ENCODE assay signal across 8 mouse cellular contexts in genomic region chr5:21055820-21056531, GRCm38 (mm10). TPM values are rescaled to one million over a fixed set of nuclear protein-coding genes. Genes with fewer than 3 reads are reported as not detected.
DNase-seq lines count a peak whose midpoint lies in the region; ATAC-seq and TF ChIP-seq lines count a peak whose summit lies in the region.

Gene Ptpn12 (minus strand): TSS chr5:21055911.

- TF ChIP-seq CTCF in MEL (IDR thresholded peaks at IDR 0.05 in 2 of 3, conservative IDR thresholded peaks at IDR 0.05 in 1 of 3; ENCODE audit: control insufficient read depth in 1 of 3, insufficient read depth in 1 of 3, low read depth in 2 of 3, low read length in 3 of 3, poor library complexity in 1 of 3, severe bottlenecking in 1 of 3), result no peak; a peak in 1 of 6 replicates
- peak; percentile 20; the same call in 1 of the 2 replicates for TF ChIP-seq CTCF in cerebellum, adult 2 months (IDR thresholded peaks at IDR 0.05; ENCODE audit: borderline replicate concordance, insufficient read depth, low read depth, low read length)

- peaks cover 0 to 29% of the 10 kb centered on the region in 2 experiments; a peak in 2 of 4 replicates for H3K36me3 ChIP-seq in MEL (ENCODE audit: control insufficient read depth in 1 of 2, insufficient read depth in 2 of 2, low read length in 2 of 2)
- H3K36me3 ChIP-seq in lung, embryonic 16.5 days (ENCODE audit: control insufficient read depth, insufficient read depth, low read length), result no peaks in the 10 kb centered on the region

- H3K9me3 ChIP-seq in MEL (replicated peaks; ENCODE audit: insufficient read depth, low read length), result no peaks in the 10 kb centered on the region
- H3K9me3 ChIP-seq in lung, embryonic 16.5 days (ENCODE audit: control insufficient read depth, low read length), result no peaks in the 10 kb centered on the region

- H3K4me2 ChIP-seq in lung, embryonic 16.5 days (ENCODE audit: low read depth, low read length), result peak within 1 kb of the TSS; percentile 72

- peak; percentile 98 for DNase-seq in MEL (ENCODE audit: low read depth, low spot score)
- DNase-seq in cerebellum, adult 2 months, result peak; percentile 95 to 97
- peak; percentile 94 for DNase-seq in forelimb bud, embryonic 11.5 days (ENCODE audit: low read depth, low spot score)
- DNase-seq in layer of hippocampus, adult 9-10 months (ENCODE audit: low spot score), result peak; percentile 87
- peak; percentile 90 for DNase-seq in ovary, postnatal 10 days (ENCODE audit: low spot score)
- DNase-seq in thymus, postnatal 10 days (ENCODE audit: low spot score in 2 of 2), result peak; percentile 91 to 95

- peaks cover 19 to 27% of the 10 kb centered on the region in 2 experiments for H3K4me1 ChIP-seq in MEL (ENCODE audit: control insufficient read depth in 1 of 2, insufficient read depth in 2 of 2, low read length in 2 of 2)
- peaks cover 3% of the 10 kb centered on the region; the same call in 1 of the 2 replicates for H3K4me1 ChIP-seq in cerebellum, adult 2 months (ENCODE audit: control insufficient read depth, insufficient read depth, low read length)
- H3K4me1 ChIP-seq in lung, embryonic 16.5 days (replicated peaks; ENCODE audit: control insufficient read depth, insufficient read depth, low read length), result peaks cover 6% of the 10 kb centered on the region

- TF ChIP-seq EP300 in MEL (IDR thresholded peaks at IDR 0.05; ENCODE audit: low read depth in 1 of 2, low read length in 2 of 2), result peak in 1 of 2 experiments; percentile 39; a peak in 1 of 4 replicates

- H3K4me3 ChIP-seq in MEL (ENCODE audit: control insufficient read depth in 1 of 2, insufficient read depth in 1 of 2, low read depth in 2 of 2, low read length in 2 of 2), result peak within 1 kb of the TSS; percentile 90 to 97
- H3K4me3 ChIP-seq in cerebellum, adult 2 months (replicated peaks; ENCODE audit: insufficient read depth, low read depth, low read length), result peak within 1 kb of the TSS; percentile 83
- H3K4me3 ChIP-seq in lung, embryonic 16.5 days (ENCODE audit: low read length), result peak within 1 kb of the TSS; percentile 94

- H3K27me3 ChIP-seq in MEL (ENCODE audit: control insufficient read depth in 1 of 2, insufficient read depth in 2 of 2, low read length in 2 of 2), result no peaks in the 10 kb centered on the region
- H3K27me3 ChIP-seq in cerebellum, adult 2 months (ENCODE audit: control insufficient read depth, insufficient read depth, low read length), result no peaks in the 10 kb centered on the region
- H3K27me3 ChIP-seq in lung, embryonic 16.5 days (ENCODE audit: control insufficient read depth, insufficient read depth, low read depth, low read length), result no peaks in the 10 kb centered on the region

- peak within 1 kb of the TSS; percentile 85 for H3K9ac ChIP-seq in MEL (ENCODE audit: control insufficient read depth, low read depth, low read length, poor library complexity, severe bottlenecking)
- H3K9ac ChIP-seq in lung, embryonic 16.5 days (ENCODE audit: low read length), result peak within 1 kb of the TSS; percentile 97

- no peak for TF ChIP-seq RAD21 in MEL (IDR thresholded peaks at IDR 0.05; ENCODE audit: low read depth, low read length)

- peak; percentile 93 for ATAC-seq in hematopoietic stem cell, adult 5-6 weeks (replicated peaks in 1 of 2; ENCODE audit: insufficient read depth in 1 of 2, low FRiP score in 2 of 2, low TSS enrichment in 1 of 2, low read depth in 1 of 2, poor library complexity in 2 of 2, severe bottlenecking in 2 of 2)
- peak; percentile 96 for ATAC-seq in lung, embryonic 16.5 days (ENCODE audit: low read depth)

- under 1% methylated on average over 57 of the region's 73 CpGs for WGBS in cerebellum, adult 2 months
- WGBS in lung, embryonic 16.5 days, result 0% methylated on average over 41 of the region's 73 CpGs

- peaks cover 39% of the 10 kb centered on the region for H3K79me2 ChIP-seq in MEL (ENCODE audit: control insufficient read depth, insufficient read depth, low read length, poor library complexity)

- peak; percentile 96 to 97 for TF ChIP-seq POLR2A in MEL (IDR thresholded peaks at IDR 0.05; ENCODE audit: control insufficient read depth in 1 of 2, insufficient read depth in 1 of 2, low read depth in 1 of 2, low read length in 2 of 2, poor library complexity in 1 of 2)
- peak; percentile 82; the same call in 1 of the 2 replicates for TF ChIP-seq POLR2A in cerebellum, adult 2 months (IDR thresholded peaks at IDR 0.05; ENCODE audit: borderline replicate concordance, insufficient read depth, low read length)

- H3K27ac ChIP-seq in MEL (ENCODE audit: control insufficient read depth, low read depth, low read length), result peak within 1 kb of the TSS; percentile 93
- peak within 1 kb of the TSS; percentile 67 for H3K27ac ChIP-seq in cerebellum, adult 2 months (ENCODE audit: insufficient read depth, low read length)
- peak within 1 kb of the TSS; percentile 99 for H3K27ac ChIP-seq in lung, embryonic 16.5 days (ENCODE audit: low read length)

TF ChIP-seq in MEL, 35 proteins besides CTCF, POLR2A, EP300 and RAD21:
- TF ChIP-seq NELFE (IDR thresholded peaks at IDR 0.05; ENCODE audit: low read depth, low read length) (peak; percentile 99), GATA1 (IDR thresholded peaks at IDR 0.05; ENCODE audit: low read depth, low read length) (no peak), MXI1 (IDR thresholded peaks at IDR 0.05; ENCODE audit: low read depth, low read length) (peak; percentile 23; the same call in 1 of the 2 replicates), MEF2A (IDR thresholded peaks at IDR 0.05; ENCODE audit: extremely low read depth, insufficient replicate concordance, low read depth, low read length, poor library complexity, severe bottlenecking) (no peak), TAL1 (IDR thresholded peaks at IDR 0.05; ENCODE audit: low read length) (no peak), BHLHE40 (IDR thresholded peaks at IDR 0.05; ENCODE audit: borderline replicate concordance, low read depth, low read length) (no peak), HCFC1 (IDR thresholded peaks at IDR 0.05; ENCODE audit: low read depth, low read length) (peak; percentile 86), MAZ (IDR thresholded peaks at IDR 0.05; ENCODE audit: low read depth, low read length) (no peak; the same call in 1 of the 2 replicates), NRF1 (IDR thresholded peaks at IDR 0.05; ENCODE audit: insufficient read depth, low read depth, low read length, poor library complexity, severe bottlenecking) (0 out of 2 replicates have a peak, but pooled peaks have one; percentile 19), ELF1 (IDR thresholded peaks at IDR 0.05; ENCODE audit: low read depth, low read length) (peak; percentile 63; the same call in 1 of the 2 replicates), ZMIZ1 (IDR thresholded peaks at IDR 0.05; ENCODE audit: low read depth, low read length) (peak; percentile 97), ZKSCAN1 (IDR thresholded peaks at IDR 0.05; ENCODE audit: low read depth, low read length) (no peak), POLR2AphosphoS2 (IDR thresholded peaks at IDR 0.05; ENCODE audit: low read length) (peak; percentile 99), UBTF (IDR thresholded peaks at IDR 0.05; ENCODE audit: borderline replicate concordance, insufficient read depth, low read depth, low read length) (0 out of 2 replicates have a peak, but pooled peaks have one; percentile 71), TBP (IDR thresholded peaks at IDR 0.05; ENCODE audit: low read depth, low read length) (peak; percentile 64; the same call in 1 of the 2 replicates), KAT2A (conservative IDR thresholded peaks at IDR 0.05; ENCODE audit: low read depth, low read length) (no peak; the same call in 1 of the 2 replicates), TCF12 (IDR thresholded peaks at IDR 0.05; ENCODE audit: low read depth, low read length) (peak; percentile 67), RCOR1 (IDR thresholded peaks at IDR 0.05; ENCODE audit: low read depth, low read length) (no peak; the same call in 1 of the 2 replicates), CHD1 (IDR thresholded peaks at IDR 0.05; ENCODE audit: low read depth, low read length) (no peak; the same call in 1 of the 2 replicates), MAX (IDR thresholded peaks at IDR 0.05; ENCODE audit: low read length) (no peak; the same call in 1 of the 2 replicates), USF1 (IDR thresholded peaks at IDR 0.05; ENCODE audit: low read depth, low read length) (0 out of 2 replicates have a peak, but pooled peaks have one; percentile 27), GABPA (IDR thresholded peaks at IDR 0.05; ENCODE audit: low read depth, low read length) (no peak), SIN3A (IDR thresholded peaks at IDR 0.05; ENCODE audit: low read length) (peak; percentile 93), ETS1 (IDR thresholded peaks at IDR 0.05; ENCODE audit: low read depth, low read length) (peak; percentile 41), POLR2AphosphoS5 (IDR thresholded peaks at IDR 0.05; ENCODE audit: borderline replicate concordance, low read depth, low read length) (0 out of 2 replicates have a peak, but pooled peaks have one; percentile 25), E2F4 (IDR thresholded peaks at IDR 0.05; ENCODE audit: borderline replicate concordance, low read depth, low read length) (no peak)

RNA-seq across cellular contexts. Expression of gene Ptpn12, which starts in this region (rescaled TPM):
- total RNA-seq in MEL (2012; rRNA removed), result 14.8 and 23.2 TPM in 2 replicates
- polyA plus RNA-seq in MEL (2012; ENCODE audit: insufficient read depth in 1 of 2, insufficient read length in 2 of 2, low read depth in 1 of 2, low replicate concordance in 2 of 2, missing spikeins in 1 of 2), result 100 to 1,000 TPM in 1 of 2 experiments, 10 to 100 TPM in 1; 58.2 to 177 TPM
- polyA plus RNA-seq in cerebellum, adult 2 months (2012; rRNA removed), result 48.5 and 52.1 TPM in 2 replicates
- total RNA-seq in hematopoietic stem cell, adult 5-6 weeks (2017), result 44.0 and 64.5 TPM in 2 replicates
- polyA plus RNA-seq in lung, embryonic 16.5 days (2015; fragmentation: Nextera tagmentation; extraction: Ambion mirVana), result 25.7 and 29.4 TPM in 2 replicates

Comparison
In these comparisons a context has a peak if more than half of its experiments do, and no peak if none do; other contexts are left out.
1. Peak in every context shown above with its lines: DNase-seq, ATAC-seq, H3K4me3 ChIP-seq and H3K27ac ChIP-seq.